Mouse (Mus musculus) hindbrain, embryonic 16.5 days (tissue): ENCODE data around the gene Fam189a2. TPM values are rescaled to one million over a fixed set of nuclear protein-coding genes. Genes with fewer than 3 reads are reported as not detected.

Source experiments
- ATAC-seq: fragments of 200-750 bp; cut with Nextera tagmentation; 2 replicates; pipeline ENCODE4 v1.8.0; 2017; ENCODE audit warnings: moderate TSS enrichment, moderate library complexity
- H3K27ac ChIP-seq: fragments of 300-500 bp; sonication (generic); 2 replicates; pipeline ENCODE4 v1.5.1; 2014; ENCODE audit warnings: low read depth, mild to moderate bottlenecking, control low read depth, low read length, moderate library complexity
- H3K27me3 ChIP-seq: fragments of 300-500 bp; sonication (generic); replicated peaks from 2 replicates; pipeline ENCODE4 v1.6.1; 2014; ENCODE audit warnings: low read length; ENCODE audit not compliant: control insufficient read depth, insufficient read depth
- H3K36me3 ChIP-seq: fragments of 300-500 bp; sonication (generic); 2 replicates; pipeline ENCODE4 v1.6.1; 2014; ENCODE audit warnings: mild to moderate bottlenecking, low read length, moderate library complexity, mixed read lengths; ENCODE audit not compliant: control insufficient read depth, insufficient read depth
- H3K4me1 ChIP-seq: fragments of 300-500 bp; sonication (generic); 2 replicates; pipeline ENCODE4 v1.6.1; 2014; ENCODE audit warnings: low read depth, low read length; ENCODE audit not compliant: control insufficient read depth, insufficient read depth
- H3K4me2 ChIP-seq: fragments of 300-500 bp; sonication (generic); 2 replicates; pipeline ENCODE4 v1.6.1; 2014; ENCODE audit warnings: mild to moderate bottlenecking, low read length, control low read depth, moderate library complexity
- H3K4me3 ChIP-seq: fragments of 300-500 bp; sonication (generic); 2 replicates; pipeline ENCODE4 v1.5.1; 2014; ENCODE audit warnings: mild to moderate bottlenecking, low read length, control low read depth, moderate library complexity
- H3K9ac ChIP-seq: fragments of 300-500 bp; sonication (generic); 2 replicates; pipeline ENCODE4 v1.6.1; 2014; ENCODE audit warnings: low read depth, mild to moderate bottlenecking, control low read depth, low read length, moderate library complexity
- H3K9me3 ChIP-seq: fragments of 300-500 bp; sonication (generic); 2 replicates; pipeline ENCODE4 v1.6.1; 2014; ENCODE audit warnings: mild to moderate bottlenecking, low read length, moderate library complexity; ENCODE audit not compliant: control insufficient read depth
- WGBS: fragments of 180-500 bp; shearing (Covaris S2); extraction: QIAGEN DNeasy Blood & Tissue Kit; methylation state at CpG from one replicate; pipeline ENCODE4 v1.1.7; 2014; 5-methylcytosine and 5-hydroxymethylcytosine counted together
- polyA plus RNA-seq: library from polyadenylated mRNA; unstranded; fragments of >200 nt; fragmentation: Nextera tagmentation; extraction: Ambion mirVana; gene quantifications from 2 replicates; pipeline ENCODE4 v1.2.1, GENCODE M21; 2015

The Fam189a2 gene
- polyA plus RNA-seq, 1 experiment from 2014 or later: 2.7 TPM

GRCm38 (mm10) chr19:24020736-24021135 lies 10.1 kb downstream of the Fam189a2 start:
- no peak overlapping the region for H3K27ac ChIP-seq
- no peak for ATAC-seq
- no peaks in the 10 kb centered on the region for H3K9me3 ChIP-seq
- no peak overlapping the region for H3K4me3 ChIP-seq
- no peaks in the 10 kb centered on the region for H3K27me3 ChIP-seq
- H3K4me1 ChIP-seq: peaks cover 13% of the 10 kb centered on the region
- 82% methylated on average over 3 of the region's 3 CpGs for WGBS
- H3K36me3 ChIP-seq: no peaks in the 10 kb centered on the region
- no peak overlapping the region for H3K9ac ChIP-seq
- no peak overlapping the region for H3K4me2 ChIP-seq

- 91% methylated on average over 9 of the region's 9 CpGs for WGBS
- Histone ChIP-seq H3K4me1 (peaks cover 13% of the 10 kb centered on the region), H3K27me3 (no peaks in the 10 kb centered on the region), H3K9ac (no peak overlapping the region), H3K36me3 (no peaks in the 10 kb centered on the region), H3K9me3 (no peaks in the 10 kb centered on the region), H3K27ac (no peak overlapping the region), H3K4me3 (no peak overlapping the region), H3K4me2 (no peak overlapping the region)
- ATAC-seq: no peak
These were observed 11.2 kb downstream of the Fam189a2 start for GRCm38 (mm10) chr19:24019609-24020008.

- Histone ChIP-seq H3K9me3 (no peaks in the 10 kb centered on the region), H3K4me1 (peaks cover 13% of the 10 kb centered on the region), H3K4me3 (no peak overlapping the region), H3K4me2 (no peak overlapping the region), H3K36me3 (no peaks in the 10 kb centered on the region), H3K27ac (no peak overlapping the region), H3K9ac (no peak overlapping the region), H3K27me3 (no peaks in the 10 kb centered on the region)
- no peak for ATAC-seq
- 84% methylated on average over 3 of the region's 3 CpGs for WGBS
These were observed 12.4 kb downstream of the Fam189a2 start for GRCm38 (mm10) chr19:24018396-24018795.

- Histone ChIP-seq H3K4me2 (no peak overlapping the region), H3K4me3 (no peak overlapping the region), H3K27me3 (no peaks in the 10 kb centered on the region), H3K4me1 (peaks cover 13% of the 10 kb centered on the region), H3K9me3 (no peaks in the 10 kb centered on the region), H3K9ac (no peak overlapping the region), H3K27ac (no peak overlapping the region), H3K36me3 (no peaks in the 10 kb centered on the region)
- no peak for ATAC-seq
- WGBS: 59% methylated on average over 3 of the region's 3 CpGs
These were observed 12.9 kb downstream of the Fam189a2 start for GRCm38 (mm10) chr19:24017892-24018291.

- Histone ChIP-seq H3K9ac (no peak overlapping the region), H3K4me1 (peaks cover 13% of the 10 kb centered on the region), H3K27ac (peak overlapping the region; percentile 16; the same call in 1 of the 2 replicates), H3K9me3 (peaks cover 2% of the 10 kb centered on the region; the same call in 1 of the 2 replicates), H3K4me2 (no peak overlapping the region), H3K4me3 (no peak overlapping the region), H3K27me3 (no peaks in the 10 kb centered on the region), H3K36me3 (0 out of 2 replicates have a peak, but pooled peaks cover 2% of the 10 kb centered on the region)
- ATAC-seq: no peak
- WGBS: 30% methylated on average over 1 of the region's 1 CpGs
These were observed 13.4 kb downstream of the Fam189a2 start for GRCm38 (mm10) chr19:24017427-24017826.

GRCm38 (mm10) chr19:24016706-24017386 lies 14.0 kb downstream of the Fam189a2 start:
- peaks cover 13% of the 10 kb centered on the region for H3K4me1 ChIP-seq
- peaks cover 6% of the 10 kb centered on the region; the same call in 1 of the 2 replicates for H3K9me3 ChIP-seq
- H3K27me3 ChIP-seq: no peaks in the 10 kb centered on the region
- peak; percentile 73 for ATAC-seq
- no peak overlapping the region; the same call in 1 of the 2 replicates for H3K9ac ChIP-seq
- no peak overlapping the region for H3K4me3 ChIP-seq
- H3K36me3 ChIP-seq: 0 out of 2 replicates have a peak, but pooled peaks cover 2% of the 10 kb centered on the region
- 7% methylated on average over 3 of the region's 3 CpGs for WGBS
- no peak overlapping the region for H3K4me2 ChIP-seq
- peak overlapping the region; percentile 16 for H3K27ac ChIP-seq

- Histone ChIP-seq H3K4me2 (no peak overlapping the region), H3K4me1 (peaks cover 13% of the 10 kb centered on the region), H3K4me3 (no peak overlapping the region), H3K9me3 (peaks cover 7% of the 10 kb centered on the region; the same call in 1 of the 2 replicates), H3K36me3 (0 out of 2 replicates have a peak, but pooled peaks cover 2% of the 10 kb centered on the region), H3K9ac (no peak overlapping the region), H3K27ac (no peak overlapping the region), H3K27me3 (no peaks in the 10 kb centered on the region)
- ATAC-seq: no peak
- WGBS: 83% methylated on average over 3 of the region's 3 CpGs
These were observed 17.6 kb downstream of the Fam189a2 start for GRCm38 (mm10) chr19:24013241-24013640.

- peaks cover 8% of the 10 kb centered on the region for H3K4me1 ChIP-seq
- no peak overlapping the region for H3K9ac ChIP-seq
- 0 out of 2 replicates have a peak, but pooled peaks cover 2% of the 10 kb centered on the region for H3K36me3 ChIP-seq
- H3K4me2 ChIP-seq: no peak overlapping the region
- no peak overlapping the region for H3K27ac ChIP-seq
- ATAC-seq: no peak
- 94% methylated on average over 8 of the region's 8 CpGs for WGBS
- no peaks in the 10 kb centered on the region for H3K27me3 ChIP-seq
- H3K9me3 ChIP-seq: peaks cover 7% of the 10 kb centered on the region; the same call in 1 of the 2 replicates
- no peak overlapping the region for H3K4me3 ChIP-seq
These were observed 18.3 kb downstream of the Fam189a2 start for GRCm38 (mm10) chr19:24012479-24012878.

- Histone ChIP-seq H3K36me3 (0 out of 2 replicates have a peak, but pooled peaks cover 2% of the 10 kb centered on the region), H3K4me1 (no peaks in the 10 kb centered on the region; the same call in 1 of the 2 replicates), H3K9me3 (peaks cover 7% of the 10 kb centered on the region; the same call in 1 of the 2 replicates), H3K27ac (no peak overlapping the region), H3K9ac (no peak overlapping the region), H3K4me2 (no peak overlapping the region), H3K27me3 (no peaks in the 10 kb centered on the region), H3K4me3 (no peak overlapping the region)
- 59% methylated on average over 4 of the region's 4 CpGs for WGBS
- peak; percentile 65; the same call in 1 of the 2 replicates for ATAC-seq
These were observed 23.0 kb downstream of the Fam189a2 start for GRCm38 (mm10) chr19:24007638-24008360.
